Mouse (Mus musculus) liver, adult (tissue): ENCODE results near the gene Ubxn2a.

Source experiments
- GATA4 ChIP-seq: IDR thresholded peaks from 2 replicates; pipeline ENCODE4 v1.6.1; 2014; ENCODE audit warnings: mild to moderate bottlenecking, low read length; ENCODE audit not compliant: insufficient replicate concordance

Gene Ubxn2a

GRCm38 (mm10) chr12:4889891-4890290 is 17.6 kb downstream of the Ubxn2a start:
- TF ChIP-seq GATA4 = no peak

GRCm38 (mm10) chr12:4889251-4889650 is 18.3 kb downstream of the Ubxn2a start:
- no peak for TF ChIP-seq GATA4

GRCm38 (mm10) chr12:4888739-4889138 is 18.8 kb downstream of the Ubxn2a start:
- TF ChIP-seq GATA4 = no peak

- no peak for TF ChIP-seq GATA4
Measured at GRCm38 (mm10) chr12:4885062-4885461, 22.4 kb downstream of the Ubxn2a start.

GRCm38 (mm10) chr12:4882086-4882485 is 25.4 kb downstream of the Ubxn2a start:
- no peak for TF ChIP-seq GATA4

- TF ChIP-seq GATA4 = no peak
Measured at GRCm38 (mm10) chr12:4879048-4879447, 28.5 kb downstream of the Ubxn2a start.

- TF ChIP-seq GATA4 = no peak
Measured at GRCm38 (mm10) chr12:4878296-4878783, 29.2 kb downstream of the Ubxn2a start.

- peak; percentile 57; the same call in 1 of the 2 replicates for TF ChIP-seq GATA4
Measured at GRCm38 (mm10) chr12:4875623-4876022, 31.9 kb downstream of the Ubxn2a start.

- TF ChIP-seq GATA4 = no peak
Measured at GRCm38 (mm10) chr12:4874161-4874927, 33.2 kb downstream of the Ubxn2a start, which contains the start of gene Mfsd2b. Gene Mfsd2b, minus strand, starts transcription at chr12:4874359.

GRCm38 (mm10) chr12:4873531-4873930 is 34.0 kb downstream of the Ubxn2a start:
- no peak for TF ChIP-seq GATA4

- no peak for TF ChIP-seq GATA4
Measured at GRCm38 (mm10) chr12:4872983-4873477, 34.5 kb downstream of the Ubxn2a start.

GRCm38 (mm10) chr12:4872273-4872672 is 35.2 kb downstream of the Ubxn2a start:
- no peak for TF ChIP-seq GATA4

- TF ChIP-seq GATA4 = no peak
Measured at GRCm38 (mm10) chr12:4871260-4871659, 36.2 kb downstream of the Ubxn2a start.

- no peak for TF ChIP-seq GATA4
Measured at GRCm38 (mm10) chr12:4868924-4869323, 38.6 kb downstream of the Ubxn2a start.

- TF ChIP-seq GATA4 = no peak
Measured at GRCm38 (mm10) chr12:4864338-4864690, 43.2 kb downstream of the Ubxn2a start.

- no peak for TF ChIP-seq GATA4
Measured at GRCm38 (mm10) chr12:4863654-4864337, 43.7 kb downstream of the Ubxn2a start.
